Mouse (Mus musculus): ENCODE measurements around the gene Noa1.

GRCm38 (mm10) chr5:77265081-77265670 lies 44.7 kb downstream of the Noa1 start, which contains the start of gene Rest:
- no peak for TF ChIP-seq POLR2A (IDR thresholded peaks at IDR 0.05; ENCODE audit: borderline replicate concordance, low read depth, low read length)
- no peak for TF ChIP-seq CTCF (IDR thresholded peaks at IDR 0.05; ENCODE audit: low read depth, low read length)

All from bone marrow macrophage, adult 2 months (primary cell).